Mouse (Mus musculus) brain, embryonic 14.5 days (tissue): ENCODE data around the gene 1700003E16Rik.

ENCODE experiments used
- CTCF ChIP-seq: fragments of 200-500 bp; IDR thresholded peaks from 2 replicates; pipeline ENCODE4 v1.5.1; 2012; ENCODE audit warnings: inconsistent platforms, mild to moderate bottlenecking, moderate library complexity, borderline replicate concordance; ENCODE audit not compliant: insufficient read depth, insufficient read length; ENCODE audit errors: extremely low read depth
- POLR2A ChIP-seq: fragments of 200-500 bp; IDR thresholded peaks from 2 replicates; pipeline ENCODE4 v1.6.1; 2012; ENCODE audit warnings: mild to moderate bottlenecking, inconsistent platforms, borderline replicate concordance; ENCODE audit not compliant: poor library complexity, insufficient read depth, insufficient read length, severe bottlenecking; ENCODE audit errors: extremely low read depth

DNA sequence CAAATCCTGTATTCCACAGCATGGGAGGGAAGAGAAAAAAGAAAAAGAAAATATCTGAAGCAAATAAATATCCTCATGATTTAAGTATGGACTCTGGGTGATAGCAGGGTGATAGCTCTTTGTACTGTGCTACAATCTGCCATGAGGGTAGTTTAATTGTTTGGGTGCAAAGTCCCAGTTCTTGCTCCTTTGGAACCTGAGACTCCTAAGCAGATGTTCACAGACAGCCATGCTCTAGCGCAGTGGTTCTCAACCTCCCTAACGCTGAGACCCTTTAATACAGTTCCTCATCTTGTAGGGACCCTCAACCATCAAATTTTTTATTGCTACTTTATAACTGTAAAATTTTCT is 51.8 kb downstream of the 1700003E16Rik start:
- TF ChIP-seq POLR2A (no peak), CTCF (no peak)
